Mouse (Mus musculus) thymus, postnatal 4 days (tissue): ENCODE measurements around the gene Brdt.

Experiments
- DNase-seq: peaks from one replicate; pipeline ENCODE4 v3.0.0; 2021

Gene Brdt

DNA sequence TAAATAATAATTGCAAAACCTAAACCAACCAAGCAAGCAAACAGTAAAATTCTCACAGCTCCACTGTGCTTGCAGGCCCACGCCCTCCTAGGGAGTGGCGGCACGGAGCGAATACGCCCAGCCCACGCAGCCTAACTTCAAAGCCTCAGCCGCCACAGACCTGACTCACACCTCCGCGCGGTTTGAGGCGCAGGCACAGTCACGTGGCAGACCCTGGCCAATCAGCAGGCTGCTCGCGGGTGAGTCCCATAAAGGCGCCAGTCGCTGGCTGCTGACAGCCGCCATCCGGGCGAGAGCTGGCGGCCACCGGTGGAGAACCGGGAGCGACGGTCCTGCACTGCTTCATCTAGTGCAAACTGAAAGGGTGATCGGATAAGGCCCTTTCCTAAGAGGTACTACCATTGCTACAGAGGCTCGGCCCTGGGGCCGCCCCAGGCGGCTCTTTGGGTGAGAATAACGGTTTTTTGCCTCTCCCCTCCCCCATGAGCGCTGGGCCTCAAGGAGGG is at the start of gene Brdt:
TSS of gene Brdt (plus strand) at position 244 of the 506 bp plus-strand sequence.
- DNase-seq = no peak

GRCm38 (mm10) chr5:107282561-107283307 is 48.2 kb upstream of the Brdt start:
- DNase-seq = no peak

DNA sequence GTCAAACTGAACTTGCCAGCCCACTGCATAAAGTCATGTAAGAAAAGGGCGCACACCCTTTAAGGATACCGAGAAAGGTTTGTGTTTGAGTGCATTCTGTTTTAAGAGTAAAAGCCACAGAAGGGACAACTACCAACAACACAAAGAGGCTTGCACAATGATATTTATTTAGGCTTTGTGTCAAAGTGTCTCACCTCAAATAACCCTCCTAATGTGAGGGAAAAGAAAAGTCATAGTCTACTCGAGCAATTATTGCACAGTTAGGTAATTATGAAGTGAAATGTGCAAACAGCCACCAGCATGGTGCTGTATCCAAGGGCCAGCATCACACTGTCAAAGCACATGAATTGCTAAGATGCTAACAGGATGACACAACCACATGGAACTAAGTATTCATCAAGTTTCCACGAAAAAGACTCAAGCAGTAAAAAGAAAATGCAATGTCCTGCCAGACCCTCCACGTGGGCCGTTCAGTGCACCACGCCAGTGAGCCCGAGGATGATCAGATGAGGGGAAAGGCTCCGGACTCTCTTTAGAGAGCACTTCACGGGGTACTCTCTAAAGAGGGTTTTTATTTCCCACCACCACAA is 46.9 kb upstream of the Brdt start:
- DNase-seq = no peak

- DNase-seq = no peak
Observed at GRCm38 (mm10) chr5:107285563-107285962, 45.4 kb upstream of the Brdt start.

GRCm38 (mm10) chr5:107287254-107287907 is 43.6 kb upstream of the Brdt start:
- peak; percentile 92 for DNase-seq

GRCm38 (mm10) chr5:107287908-107288267 is 43.1 kb upstream of the Brdt start:
- DNase-seq = no peak

GRCm38 (mm10) chr5:107288427-107289233 is 42.3 kb upstream of the Brdt start:
- DNase-seq = peak; percentile 80

GRCm38 (mm10) chr5:107289234-107289764 is 41.7 kb upstream of the Brdt start, which contains the start of gene Tgfbr3:
TSS of gene Tgfbr3 (minus strand) at chr5:107289629.
- peak; percentile 90 for DNase-seq

- no peak for DNase-seq
Observed at GRCm38 (mm10) chr5:107289986-107290385, 41.0 kb upstream of the Brdt start.

- no peak for DNase-seq
Observed at GRCm38 (mm10) chr5:107294041-107294440, 36.9 kb upstream of the Brdt start.

GRCm38 (mm10) chr5:107295061-107295816 is 35.7 kb upstream of the Brdt start:
- no peak for DNase-seq

DNA sequence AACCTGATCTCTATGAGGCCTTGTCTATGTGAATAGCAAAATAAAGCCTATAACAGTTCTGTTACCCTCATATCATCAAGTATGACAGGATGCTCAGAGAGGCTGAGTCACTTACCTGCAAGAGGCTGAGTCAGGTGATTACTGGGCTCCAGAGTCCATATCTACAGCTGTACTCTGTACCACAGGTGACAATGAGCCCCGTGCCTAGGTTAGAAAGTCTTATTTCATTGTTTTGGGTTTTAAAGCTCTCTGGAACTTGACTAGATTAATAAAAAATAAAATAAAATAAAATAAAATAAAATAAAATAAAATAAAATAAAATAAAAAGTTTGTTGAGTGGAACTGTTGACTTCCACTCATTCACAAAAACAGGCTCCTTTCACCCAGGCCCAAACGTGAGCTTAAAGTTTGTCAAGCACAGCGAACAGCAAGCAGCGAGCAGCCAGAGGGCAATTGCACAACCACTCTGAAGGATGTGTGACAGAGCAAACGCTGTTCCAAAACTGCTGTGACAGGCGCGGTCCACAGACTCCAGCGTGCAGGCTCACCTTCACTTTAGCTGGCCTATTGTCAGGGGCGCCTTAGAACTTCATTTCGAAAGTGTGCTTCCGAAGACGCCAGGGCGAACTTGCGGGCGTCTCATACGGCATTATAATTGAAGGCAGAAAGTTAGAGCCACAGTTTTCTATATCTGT is 35.0 kb upstream of the Brdt start:
- DNase-seq = peak; percentile 18

- no peak for DNase-seq
Observed at GRCm38 (mm10) chr5:107296512-107297322, 34.2 kb upstream of the Brdt start.

DNA sequence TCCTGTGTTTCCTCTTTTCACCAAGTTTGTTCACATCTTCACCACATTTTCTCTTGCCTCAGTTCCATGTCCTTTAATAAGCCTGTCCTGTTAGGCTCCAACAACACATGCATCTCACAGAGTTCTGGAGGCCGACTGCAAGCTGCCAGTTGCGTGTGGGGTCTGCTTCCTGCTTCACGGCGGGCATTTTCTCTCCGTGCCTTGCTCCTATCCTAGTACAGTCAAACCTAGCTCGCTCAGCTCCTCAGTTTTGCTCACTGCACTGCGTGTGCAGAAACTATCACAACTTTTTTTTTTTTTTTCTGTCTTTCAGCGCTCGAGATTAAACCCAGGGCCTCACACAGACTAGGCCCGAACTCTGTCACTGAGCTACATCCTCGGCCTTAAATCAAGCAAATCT is 32.1 kb upstream of the Brdt start:
- no peak for DNase-seq

DNA sequence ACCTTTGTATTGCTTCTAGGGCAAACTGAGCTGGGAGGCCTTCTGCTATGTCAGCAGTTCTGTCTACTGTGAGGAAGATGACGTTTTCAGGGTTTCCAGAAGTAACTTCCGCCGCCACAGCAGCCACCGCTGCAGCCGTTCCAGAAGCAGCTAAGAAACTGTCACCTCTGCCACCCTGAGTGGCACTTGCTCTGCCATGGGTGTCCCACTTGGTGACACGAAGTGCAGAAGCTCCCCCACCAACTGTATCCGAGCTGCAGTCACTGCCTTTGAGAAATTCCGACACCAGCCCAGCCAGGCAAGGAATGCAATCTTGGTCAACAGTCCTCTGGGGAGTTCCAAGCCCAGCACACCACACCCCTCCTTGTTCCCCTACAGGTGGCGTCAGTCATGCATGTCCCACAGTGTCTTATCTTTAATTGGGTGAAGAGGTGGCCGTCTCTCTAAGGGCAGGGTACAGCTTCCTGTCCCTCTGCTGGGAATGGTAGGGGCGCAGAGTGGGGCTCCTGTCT is 27.6 kb upstream of the Brdt start:
- peak; percentile 61 for DNase-seq

DNA sequence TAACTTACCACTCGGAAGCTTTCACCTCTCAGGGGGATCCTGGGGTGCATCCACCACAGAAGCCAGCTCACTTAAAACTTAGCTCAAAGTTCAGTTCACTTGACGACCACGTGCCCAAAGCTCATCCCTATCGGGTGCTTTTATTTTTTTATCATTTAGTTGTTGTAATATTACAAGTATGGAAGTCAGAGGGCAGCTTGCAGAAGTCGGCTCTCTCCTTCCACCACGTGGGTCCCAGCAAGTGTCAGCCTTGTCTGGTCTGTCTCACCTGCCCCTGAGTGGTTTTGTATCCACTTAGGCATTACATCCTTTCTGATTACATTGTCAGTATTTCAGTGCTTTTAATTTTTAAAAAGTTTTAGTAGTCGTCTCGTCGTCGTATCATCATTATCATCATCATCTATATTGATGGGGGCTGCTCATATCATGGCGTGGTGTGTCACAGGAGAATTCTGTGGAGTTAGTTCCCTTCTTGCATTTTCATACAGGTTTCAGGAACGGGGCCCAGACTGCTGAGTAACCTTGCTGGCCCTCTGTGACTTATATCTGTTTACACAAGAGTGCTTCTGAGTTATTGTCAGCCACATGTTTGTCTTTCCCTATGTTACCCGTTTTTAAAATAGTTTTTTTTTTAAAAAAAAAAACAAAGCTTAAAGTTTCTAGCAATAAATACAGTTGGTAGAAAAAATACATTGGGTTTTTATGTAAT is 26.7 kb upstream of the Brdt start:
- DNase-seq = no peak

GRCm38 (mm10) chr5:107307432-107307831 is 23.5 kb upstream of the Brdt start:
- no peak for DNase-seq

DNA sequence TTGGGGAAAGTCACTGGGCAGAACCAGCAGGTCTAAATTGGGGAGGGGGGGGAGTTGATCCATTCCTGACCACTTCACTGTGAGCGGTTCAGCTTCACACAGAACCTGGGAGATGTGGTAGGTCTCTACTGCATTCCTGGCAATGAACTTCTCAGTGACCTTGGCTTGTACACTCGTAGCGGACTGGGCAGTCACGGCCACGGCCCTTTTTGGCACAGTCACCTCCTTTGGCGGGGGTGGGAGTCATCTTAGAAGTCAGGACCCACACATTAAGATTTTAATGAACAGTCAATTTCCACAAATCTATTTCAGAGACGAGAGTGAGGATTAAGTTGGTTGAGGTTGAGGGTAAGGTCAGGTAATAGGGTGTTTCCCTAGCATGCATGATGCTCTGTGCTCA is 13.8 kb upstream of the Brdt start:
- no peak for DNase-seq

DNA sequence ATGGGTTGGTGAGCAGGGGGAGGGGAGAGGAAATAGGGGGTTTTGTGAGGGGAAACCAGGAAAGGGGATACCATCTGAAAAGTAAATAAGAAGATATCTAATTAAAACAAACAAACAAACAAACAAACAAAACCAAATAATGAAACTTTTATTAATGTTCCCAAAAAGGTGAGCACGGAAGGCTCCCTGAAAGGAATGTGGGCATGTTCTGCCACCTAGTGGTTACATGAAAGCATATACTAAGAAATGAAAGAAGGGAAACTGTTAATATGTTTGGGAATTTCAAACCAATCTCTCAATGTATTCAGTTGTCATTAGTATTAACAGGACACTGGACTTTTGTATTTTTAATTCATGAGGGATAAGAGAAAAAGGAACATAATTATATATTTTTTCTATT is 10.3 kb upstream of the Brdt start:
- DNase-seq = no peak

DNA sequence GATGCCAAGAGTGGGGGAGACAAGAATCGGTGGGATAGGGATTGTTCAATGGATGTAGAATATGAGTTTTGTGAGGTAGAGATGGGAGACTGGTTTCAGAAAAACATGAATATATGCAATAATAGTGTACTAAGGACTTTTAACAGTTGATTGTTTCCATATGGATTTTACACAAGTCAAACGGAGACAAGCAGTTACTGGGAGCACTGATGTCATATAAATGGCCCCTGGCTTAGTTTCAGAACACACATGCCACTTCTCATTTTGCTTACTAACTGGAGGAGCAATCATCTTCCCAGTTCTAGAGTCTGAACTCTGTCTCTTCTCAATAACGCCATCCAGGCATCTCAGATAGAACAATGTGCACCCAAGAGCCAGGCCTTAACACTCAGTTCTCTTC is 9.4 kb downstream of the Brdt start:
- no peak for DNase-seq
